Mouse (Mus musculus): ENCODE measurements around the gene Gne.

DNA sequence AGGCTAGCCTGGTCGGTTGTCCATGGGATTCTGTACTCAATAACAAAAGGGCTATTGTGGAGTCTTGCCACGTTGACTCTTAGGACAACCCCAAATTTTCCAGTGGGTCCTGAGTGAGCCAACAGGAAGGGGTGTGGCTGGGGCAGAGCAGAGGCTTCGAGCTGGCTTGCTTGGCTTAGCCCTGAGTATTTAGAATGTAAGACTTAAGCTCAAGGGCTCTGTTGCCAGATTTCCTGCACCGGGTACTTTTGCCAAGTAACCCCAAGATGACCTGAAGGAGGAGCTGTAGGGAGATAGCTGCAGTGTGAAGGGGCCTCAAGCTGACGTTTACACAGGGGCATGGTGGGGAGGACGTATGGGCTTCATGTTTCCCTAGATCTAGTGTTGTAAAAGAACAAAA, 23.4 kb upstream of the Gne start:
- 0 out of 2 replicates have a peak, but pooled peaks have one; percentile 5 for TF ChIP-seq CTCF (IDR thresholded peaks at IDR 0.05; ENCODE audit: low read depth)
- no peak for TF ChIP-seq EP300 (IDR thresholded peaks at IDR 0.05; ENCODE audit: low read depth)
